Mouse (Mus musculus): ENCODE results near the gene Uck2. TPM values are rescaled to one million over a fixed set of nuclear protein-coding genes. Genes with fewer than 3 reads are reported as not detected.

The Uck2 gene
- total RNA-seq (2023), result 10 to 100 TPM; 39.7 to 40.8 TPM

DNA sequence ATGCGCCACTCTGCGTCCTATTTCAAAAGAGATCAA is at the start of gene Uck2:
Gene Uck2 (minus strand): TSS at position 1 of the 36 bp plus-strand sequence.

GRCm38 (mm10) chr1:167308261-167309054 is 23.3 kb upstream of the Uck2 start, which contains the start of gene Tmco1:
TSS of gene Tmco1 (plus strand) at chr1:167308378.

Other genes with a start within 250 kb of the Uck2 start
- gene Tmco1, start 23.1 kb upstream of the Uck2 start, total RNA-seq (2023), result 10 to 100 TPM; 40.7 to 43.8 TPM
- gene Aldh9a1, start 64.7 kb upstream of the Uck2 start, total RNA-seq (2023), result 10 to 100 TPM; 31.6 to 35.1 TPM
- 10 to 100 TPM; 16.9 to 26.6 TPM for gene Mgst3, start 108.5 kb upstream of the Uck2 start, total RNA-seq (2023)
- not detected for gene Lrrc52, start 181.5 kb upstream of the Uck2 start, total RNA-seq (2023)

Data from neutrophil, adult 83 days (primary cell).